Mouse (Mus musculus): ENCODE measurements around the gene Galnt14. TPM values are rescaled to one million over a fixed set of nuclear protein-coding genes. Genes with fewer than 3 reads are reported as not detected.
A peak's percentile ranks its signal among the peaks of the same experiment; 100 is the strongest.

Gene Galnt14
- polyA plus RNA-seq (2016; fragmentation: Nextera tagmentation; extraction: Ambion mirVana), result 7.3 and 10.6 TPM in 2 replicates

GRCm38 (mm10) chr17:73710042-73710911 is at the start of gene Galnt14:
Gene Galnt14, minus strand, starts transcription at chr17:73710453.
- H3K9me3 ChIP-seq, result no peaks in the 10 kb centered on the region
- ATAC-seq (ENCODE audit: low FRiP score), result peak; percentile 76
- WGBS, result under 1% methylated on average over 70 of the region's 75 CpGs
- H3K4me3 ChIP-seq (replicated peaks), result peak within 1 kb of the TSS; percentile 57
- peaks cover 41% of the 10 kb centered on the region for H3K27me3 ChIP-seq
- H3K27ac ChIP-seq, result peak within 1 kb of the TSS; percentile 61; the same call in 1 of the 2 replicates
- peaks cover 37% of the 10 kb centered on the region for H3K4me1 ChIP-seq
- no peaks in the 10 kb centered on the region for H3K36me3 ChIP-seq (replicated peaks)
- H3K4me2 ChIP-seq, result peak within 1 kb of the TSS; percentile 90
- H3K9ac ChIP-seq, result peak within 1 kb of the TSS; percentile 74

- Histone ChIP-seq H3K36me3 (replicated peaks) (no peaks in the 10 kb centered on the region), H3K4me1 (no peaks in the 10 kb centered on the region), H3K27me3 (no peaks in the 10 kb centered on the region), H3K4me2 (no peak overlapping the region), H3K4me3 (replicated peaks) (no peak overlapping the region), H3K27ac (no peak overlapping the region), H3K9me3 (no peaks in the 10 kb centered on the region), H3K9ac (no peak overlapping the region)
- peak; percentile 81; the same call in 1 of the 2 replicates for ATAC-seq (ENCODE audit: low FRiP score)
- 9% methylated on average over 6 of the region's 6 CpGs for WGBS
Observed at GRCm38 (mm10) chr17:73743681-73744311, 33.5 kb upstream of the Galnt14 start.

GRCm38 (mm10) chr17:73723885-73724682 is 13.8 kb upstream of the Galnt14 start:
- H3K9ac ChIP-seq, result no peak overlapping the region
- no peaks in the 10 kb centered on the region for H3K27me3 ChIP-seq
- H3K4me3 ChIP-seq (replicated peaks), result no peak overlapping the region
- H3K9me3 ChIP-seq, result no peaks in the 10 kb centered on the region
- no peak overlapping the region for H3K27ac ChIP-seq
- H3K4me2 ChIP-seq, result no peak overlapping the region
- no peaks in the 10 kb centered on the region for H3K36me3 ChIP-seq (replicated peaks)
- no peaks in the 10 kb centered on the region for H3K4me1 ChIP-seq
- 66% methylated on average over 8 of the region's 8 CpGs for WGBS
- ATAC-seq (ENCODE audit: low FRiP score), result no peak

- Histone ChIP-seq H3K9me3 (no peaks in the 10 kb centered on the region), H3K27me3 (no peaks in the 10 kb centered on the region), H3K4me3 (replicated peaks) (no peak overlapping the region), H3K4me1 (peaks cover 21% of the 10 kb centered on the region), H3K4me2 (no peak overlapping the region), H3K9ac (no peak overlapping the region), H3K27ac (no peak overlapping the region), H3K36me3 (replicated peaks) (no peaks in the 10 kb centered on the region)
- 93% methylated on average over 2 of the region's 2 CpGs for WGBS
- no peak for ATAC-seq (ENCODE audit: low FRiP score)
Observed at GRCm38 (mm10) chr17:73719021-73719748, 8.9 kb upstream of the Galnt14 start.

DNA sequence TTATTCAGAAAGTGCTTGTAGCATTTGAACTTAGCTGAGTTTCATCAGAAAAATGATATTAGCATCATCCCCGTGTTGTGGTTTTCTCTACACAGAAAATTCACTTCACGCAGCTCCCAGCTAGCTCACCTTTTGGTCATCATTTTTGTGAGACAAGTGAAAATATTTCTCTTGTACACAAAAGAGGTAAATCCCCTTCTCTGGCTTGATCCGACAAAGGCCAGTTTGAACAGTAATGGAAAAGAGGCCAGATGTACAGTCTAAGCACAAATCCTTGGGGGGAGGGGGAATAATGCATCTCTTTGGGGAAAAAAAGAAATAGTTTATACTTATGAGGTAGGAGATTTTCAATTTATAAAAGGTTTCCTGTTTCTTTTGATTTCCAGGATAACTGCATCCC is 6.4 kb upstream of the Galnt14 start:
- no peak overlapping the region for H3K9ac ChIP-seq
- 57% methylated on average over 3 of the region's 3 CpGs for WGBS
- peaks cover 33% of the 10 kb centered on the region for H3K4me1 ChIP-seq
- H3K4me2 ChIP-seq, result no peak overlapping the region
- no peaks in the 10 kb centered on the region for H3K9me3 ChIP-seq
- H3K36me3 ChIP-seq (replicated peaks), result no peaks in the 10 kb centered on the region
- H3K27me3 ChIP-seq, result peaks cover 9% of the 10 kb centered on the region
- ATAC-seq (ENCODE audit: low FRiP score), result no peak
- no peak overlapping the region for H3K4me3 ChIP-seq (replicated peaks)
- H3K27ac ChIP-seq, result no peak overlapping the region

DNA sequence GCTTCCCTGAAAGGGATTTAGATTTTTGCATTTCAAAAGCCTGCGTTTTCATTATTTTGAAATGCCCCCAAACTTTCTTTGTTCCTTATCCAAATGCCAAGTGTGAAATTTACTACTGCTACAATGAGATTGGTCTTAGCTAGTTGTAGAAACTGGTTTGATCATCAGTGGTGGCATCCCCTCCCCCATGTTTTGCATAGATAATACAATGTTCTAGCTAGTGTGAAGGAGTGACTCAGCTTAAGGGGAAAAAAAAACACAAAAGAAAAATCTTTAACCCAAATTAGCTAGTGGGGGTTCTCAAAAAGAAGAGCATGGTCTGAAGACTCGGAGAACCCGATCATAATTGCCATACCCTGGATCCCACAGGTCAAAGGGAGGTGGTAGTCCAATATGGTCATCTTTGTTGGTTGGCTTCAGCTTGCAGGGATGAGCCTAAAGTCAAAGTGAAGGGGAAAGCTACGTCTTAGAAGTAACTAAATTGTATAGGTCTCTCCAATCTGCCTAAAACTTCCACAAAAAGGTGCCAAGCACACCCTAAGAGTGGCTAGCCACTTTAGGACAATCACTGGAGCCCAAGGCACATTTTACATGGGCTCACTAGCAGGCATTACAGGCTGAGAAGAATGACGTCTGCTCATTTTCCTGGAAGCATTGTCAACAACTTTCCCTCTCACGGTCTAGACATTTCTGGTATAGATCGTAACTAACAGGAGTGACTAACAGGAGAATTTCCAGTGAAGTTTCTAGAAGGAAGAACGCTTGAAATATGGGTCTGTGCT is 4.4 kb upstream of the Galnt14 start:
- WGBS, result 77% methylated on average over 8 of the region's 8 CpGs
- no peak for ATAC-seq (ENCODE audit: low FRiP score)
- Histone ChIP-seq H3K4me2 (no peak overlapping the region), H3K9ac (no peak overlapping the region), H3K4me3 (replicated peaks) (no peak overlapping the region), H3K27me3 (peaks cover 25% of the 10 kb centered on the region), H3K27ac (no peak overlapping the region), H3K4me1 (peaks cover 42% of the 10 kb centered on the region), H3K36me3 (replicated peaks) (no peaks in the 10 kb centered on the region), H3K9me3 (no peaks in the 10 kb centered on the region)

- Histone ChIP-seq H3K27ac (peak overlapping the region; percentile 82), H3K4me2 (no peak overlapping the region)
- 30% methylated on average over 11 of the region's 11 CpGs for WGBS
Observed at GRCm38 (mm10) chr17:73713347-73713746, 3.1 kb upstream of the Galnt14 start.

GRCm38 (mm10) chr17:73711919-73712318 is 1.7 kb upstream of the Galnt14 start:
- no peaks in the 10 kb centered on the region for H3K9me3 ChIP-seq
- 76% methylated on average over 15 of the region's 15 CpGs for WGBS
- no peak for ATAC-seq (ENCODE audit: low FRiP score)
- H3K9ac ChIP-seq, result no peak overlapping the region
- H3K36me3 ChIP-seq (replicated peaks), result no peaks in the 10 kb centered on the region
- H3K27me3 ChIP-seq, result peaks cover 41% of the 10 kb centered on the region
- no peak overlapping the region for H3K4me2 ChIP-seq
- no peak overlapping the region for H3K27ac ChIP-seq
- H3K4me3 ChIP-seq (replicated peaks), result no peak overlapping the region
- H3K4me1 ChIP-seq, result peaks cover 44% of the 10 kb centered on the region

More at GRCm38 (mm10) chr17:73713347-73713746, 3.1 kb upstream of the Galnt14 start:
- no peak overlapping the region for H3K9ac ChIP-seq
- H3K4me3 ChIP-seq (replicated peaks), result no peak overlapping the region
- no peaks in the 10 kb centered on the region for H3K36me3 ChIP-seq (replicated peaks)
- peak; percentile 16; the same call in 1 of the 2 replicates for ATAC-seq (ENCODE audit: low FRiP score)
- no peaks in the 10 kb centered on the region for H3K9me3 ChIP-seq
- peaks cover 38% of the 10 kb centered on the region for H3K27me3 ChIP-seq
- H3K4me1 ChIP-seq, result peaks cover 52% of the 10 kb centered on the region

GRCm38 (mm10) chr17:73709131-73710041 is 867 bp downstream of the Galnt14 start:
- Histone ChIP-seq H3K9ac (peak overlapping the region; percentile 74), H3K4me1 (peaks cover 33% of the 10 kb centered on the region), H3K27ac (0 out of 2 replicates have a peak overlapping the region, but pooled peaks have one; percentile 61), H3K9me3 (no peaks in the 10 kb centered on the region), H3K36me3 (replicated peaks) (no peaks in the 10 kb centered on the region), H3K27me3 (peaks cover 41% of the 10 kb centered on the region), H3K4me2 (peak overlapping the region; percentile 90), H3K4me3 (replicated peaks) (peak overlapping the region; percentile 57)
- 1% methylated on average over 43 of the region's 43 CpGs for WGBS
- ATAC-seq (ENCODE audit: low FRiP score), result peak; percentile 33

DNA sequence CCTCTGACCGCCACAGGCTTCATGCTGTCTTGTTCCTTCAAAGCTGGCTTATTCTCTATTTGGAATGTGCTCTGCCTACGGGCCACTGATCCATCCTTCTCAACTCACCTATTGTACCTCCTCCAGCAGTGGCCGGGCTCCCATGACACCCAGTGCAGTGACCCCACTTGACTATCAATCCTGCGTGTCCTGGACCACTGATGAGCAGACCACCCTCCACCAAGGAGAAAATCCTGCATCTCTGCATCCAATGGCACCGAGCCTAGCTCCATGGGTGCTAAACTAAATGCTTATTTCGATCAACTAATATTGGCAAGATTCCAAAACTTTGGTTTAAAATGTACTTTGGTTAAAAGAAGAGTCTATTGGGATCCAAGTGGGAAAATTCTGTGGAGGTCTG is 1.8 kb downstream of the Galnt14 start:
- peak overlapping the region; percentile 90 for H3K4me2 ChIP-seq
- no peak overlapping the region for H3K9ac ChIP-seq
- no peak overlapping the region for H3K4me3 ChIP-seq (replicated peaks)
- 93% methylated on average over 6 of the region's 6 CpGs for WGBS
- ATAC-seq (ENCODE audit: low FRiP score), result no peak
- no peaks in the 10 kb centered on the region for H3K36me3 ChIP-seq (replicated peaks)
- peaks cover 24% of the 10 kb centered on the region for H3K4me1 ChIP-seq
- peaks cover 41% of the 10 kb centered on the region for H3K27me3 ChIP-seq
- no peak overlapping the region for H3K27ac ChIP-seq
- H3K9me3 ChIP-seq, result no peaks in the 10 kb centered on the region
